Comparison of ENCODE assay signal across 19 mouse cellular contexts in the genomic region with DNA sequence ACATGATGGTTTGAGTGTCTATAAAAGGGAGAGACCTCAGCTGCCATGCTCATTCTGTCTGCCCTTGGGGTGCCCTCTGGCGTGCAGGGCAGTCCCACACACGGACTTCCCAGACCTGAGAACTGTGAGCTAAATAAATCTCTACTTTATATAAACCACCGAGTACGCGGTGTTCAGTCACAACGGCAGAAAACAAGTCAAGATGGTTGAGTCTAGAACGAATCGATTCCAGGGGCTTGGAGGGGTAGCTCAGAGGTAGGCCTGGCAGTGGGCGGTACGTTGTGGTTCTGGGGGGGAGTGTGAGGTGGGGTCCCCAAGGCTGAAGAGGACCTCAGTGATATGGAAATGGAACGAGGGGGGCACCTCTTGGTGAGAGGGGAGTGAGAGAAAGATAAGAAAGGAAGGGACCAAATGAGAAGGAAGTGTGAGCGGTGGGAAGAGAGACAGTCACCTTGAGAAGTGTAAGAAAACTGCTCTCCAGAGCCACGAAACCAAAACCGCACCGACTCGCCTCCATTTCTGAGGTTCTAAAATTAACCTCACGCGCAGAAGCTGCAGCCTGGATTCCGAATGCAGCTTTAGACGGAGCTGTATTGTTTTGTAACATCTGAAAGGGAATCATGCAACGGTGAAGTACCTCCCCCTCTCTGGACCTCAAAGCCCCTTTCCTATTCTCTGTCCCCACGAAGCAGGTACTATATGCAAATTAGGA.
DNase-seq lines count a peak whose midpoint lies in the region; TF ChIP-seq lines count a peak whose summit lies in the region.
"Had no signal": no experiment of that assay in that cellular context is flagged by ENCODE, and none has a peak within 500 bp of the region (broad histone marks: within the 10 kb centered on the region; RNA-seq: fewer than 3 reads in every experiment).

No protein-coding gene starts in this region.

- DNase-seq in layer of hippocampus, adult 2 months (ENCODE audit: low spot score in 2 of 2) = no peak
- DNase-seq in layer of hippocampus, postnatal 36 days = no peak
- DNase-seq in left cerebral cortex, postnatal 25 days (ENCODE audit: low spot score in 2 of 2) = peak; percentile 18 to 80
- DNase-seq in left cerebral cortex, postnatal 10 days (ENCODE audit: extremely low spot score in 1 of 2, low spot score in 2 of 2) = no peak
- no peak for DNase-seq in testis, postnatal 14 days (ENCODE audit: low spot score)
- no peak for DNase-seq in embryo, embryonic 9.5 days (ENCODE audit: extremely low spot score)
- DNase-seq: adrenal gland, postnatal 14 days; cerebellum, adult 18-20 months; cerebellum, adult 9-11 months; embryo, embryonic 11 days; gastrocnemius, adult 2 months; gastrocnemius, postnatal 25 days; heart, postnatal 10 days; heart, postnatal 4 days had no signal

- no peaks in the 10 kb centered on the region for H3K27me3 ChIP-seq in testis, adult 2 months (ENCODE audit: control insufficient read depth, insufficient read depth, low read length)
- H3K27me3 ChIP-seq: embryonic facial prominence, embryonic 12.5 days; forebrain, embryonic 12.5 days; hindbrain, embryonic 12.5 days; Patski had no signal

- H3K36me3 ChIP-seq in testis, adult 2 months (ENCODE audit: control insufficient read depth, insufficient read depth, low read length) = no peaks in the 10 kb centered on the region
- H3K36me3 ChIP-seq: embryonic facial prominence, embryonic 12.5 days; forebrain, embryonic 12.5 days; hindbrain, embryonic 12.5 days had no signal

- peak overlapping the region; percentile 18; the same call in 1 of the 2 replicates for H3K27ac ChIP-seq in layer of hippocampus, adult 2 months
- no peak overlapping the region for H3K27ac ChIP-seq in testis, adult 2 months (ENCODE audit: control insufficient read depth, insufficient read depth, low read depth, low read length)
- H3K27ac ChIP-seq: embryonic facial prominence, embryonic 12.5 days; forebrain, embryonic 12.5 days; gastrocnemius, adult 2 months; hindbrain, embryonic 12.5 days had no signal

- intact Hi-C loops in left cerebral cortex, postnatal 25 days (cut with DNase I) = no loop called here
- intact Hi-C loops in left cerebral cortex, postnatal 10 days (cut with DNase I) = no loop called here

- H3K4me1 ChIP-seq in testis, adult 2 months (ENCODE audit: control insufficient read depth, insufficient read depth, low read length) = peaks cover 9% of the 10 kb centered on the region
- H3K4me1 ChIP-seq: embryonic facial prominence, embryonic 12.5 days; forebrain, embryonic 12.5 days; hindbrain, embryonic 12.5 days had no signal

- no peak for TF ChIP-seq CTCF in layer of hippocampus, adult 2 months (conservative IDR thresholded peaks at IDR 0.05)
- TF ChIP-seq CTCF in testis, adult 2 months (IDR thresholded peaks at IDR 0.05; ENCODE audit: control insufficient read depth, insufficient read depth, insufficient replicate concordance, low read depth, low read length) = no peak

- H3K4me3 ChIP-seq in layer of hippocampus, adult 2 months = no peak overlapping the region
- peak overlapping the region; percentile 20 for H3K4me3 ChIP-seq in testis, adult 2 months (ENCODE audit: control insufficient read depth, low read depth, low read length)
- H3K4me3 ChIP-seq: embryonic facial prominence, embryonic 12.5 days; forebrain, embryonic 12.5 days; gastrocnemius, adult 2 months; hindbrain, embryonic 12.5 days had no signal

- TF ChIP-seq POLR2A in testis, adult 2 months (IDR thresholded peaks at IDR 0.05; ENCODE audit: control insufficient read depth, low read depth, low read length) = no peak

Comparison
In these comparisons a context has a peak if more than half of its experiments do, and no peak if none do; other contexts are left out.
1. DNase-seq: peak in left cerebral cortex, postnatal 25 days (2 of 2); none in layer of hippocampus, adult 2 months (0 of 2), layer of hippocampus, postnatal 36 days (0 of 2), left cerebral cortex, postnatal 10 days (0 of 2), testis, postnatal 14 days (single experiment) and embryo, embryonic 9.5 days (single experiment).